Mouse (Mus musculus): ENCODE results near the gene Pzp.

The Pzp gene

GRCm38 (mm10) chr6:128436356-128437005 lies 90.0 kb downstream of the Pzp start:
- no peak for DNase-seq (ENCODE audit: low spot score)

- DNase-seq (ENCODE audit: low spot score): no peak
These were observed 91.0 kb downstream of the Pzp start for GRCm38 (mm10) chr6:128435474-128435873.

All from c-Kit-positive CD71-positive TER-119-positive erythroid progenitor cells, embryonic 14.5 days (primary cell).